Mouse (Mus musculus): ENCODE measurements around the gene Gm10272.
"Not testable (repeated sequence)": the region's sequence is repeated elsewhere in the genome, so short reads cannot be mapped to it uniquely, and the experiment has no call there.

Gene Gm10272

DNA sequence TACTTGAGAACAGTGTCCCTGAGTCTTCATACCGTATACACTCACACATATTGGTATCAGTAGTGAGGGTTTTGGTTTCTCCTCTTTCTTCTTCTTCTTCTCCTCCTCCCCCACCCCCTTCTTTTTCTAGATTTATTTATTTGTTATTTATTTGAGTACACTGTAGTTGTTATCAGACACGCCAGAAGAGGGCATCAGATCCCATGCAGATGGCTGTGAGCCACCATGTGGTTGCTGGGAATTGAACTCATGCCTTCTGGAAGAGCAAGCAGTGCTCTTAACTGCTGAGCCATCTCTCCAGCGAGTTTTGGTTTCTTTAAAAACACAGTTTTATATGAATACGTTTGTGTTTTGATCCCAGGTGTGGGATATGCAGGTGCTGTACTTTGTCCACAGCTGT, 21.9 kb downstream of the Gm10272 start:
- no peak for DNase-seq (ENCODE audit: low read depth, low spot score)

DNA sequence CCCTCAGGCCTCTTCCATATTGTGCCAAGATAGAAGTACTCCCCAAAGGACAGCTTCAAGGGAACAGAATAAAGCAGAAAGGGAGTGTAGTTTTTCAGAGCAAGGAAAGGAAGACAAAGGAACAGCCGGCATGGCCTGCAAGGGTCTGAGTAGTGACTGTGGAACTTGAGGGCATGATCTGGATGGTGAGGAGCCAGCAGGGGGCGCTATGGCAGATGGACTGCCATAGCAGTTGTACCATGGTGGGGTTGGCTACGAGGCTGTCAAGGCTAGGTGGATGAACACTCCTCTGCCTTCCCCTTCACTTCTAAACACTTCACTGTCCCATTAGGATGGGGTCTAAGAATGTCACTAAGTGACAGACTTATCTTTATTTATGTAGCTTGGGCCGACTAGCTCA, 22.8 kb downstream of the Gm10272 start:
- no peak for DNase-seq (ENCODE audit: low read depth, low spot score)

DNA sequence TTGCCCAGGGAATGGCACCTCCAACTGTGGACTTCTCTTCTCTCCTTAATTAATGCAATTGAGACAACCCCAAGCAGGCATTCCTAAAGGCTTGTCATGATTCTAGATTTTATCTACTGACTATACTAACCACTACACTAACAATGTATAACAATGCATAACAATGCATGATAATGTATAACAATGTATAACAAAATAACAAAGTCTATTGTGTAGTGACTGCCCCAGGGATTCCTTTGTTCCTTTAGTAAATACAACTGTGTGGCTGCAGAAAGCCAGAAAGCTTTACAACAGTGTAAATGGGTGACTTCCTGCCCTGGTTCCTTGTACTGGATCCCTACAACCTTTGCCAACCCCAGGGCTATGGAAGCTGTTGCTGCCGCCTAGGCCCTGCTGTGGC, 29.5 kb downstream of the Gm10272 start:
- no peak for DNase-seq (ENCODE audit: low read depth, low spot score)

DNA sequence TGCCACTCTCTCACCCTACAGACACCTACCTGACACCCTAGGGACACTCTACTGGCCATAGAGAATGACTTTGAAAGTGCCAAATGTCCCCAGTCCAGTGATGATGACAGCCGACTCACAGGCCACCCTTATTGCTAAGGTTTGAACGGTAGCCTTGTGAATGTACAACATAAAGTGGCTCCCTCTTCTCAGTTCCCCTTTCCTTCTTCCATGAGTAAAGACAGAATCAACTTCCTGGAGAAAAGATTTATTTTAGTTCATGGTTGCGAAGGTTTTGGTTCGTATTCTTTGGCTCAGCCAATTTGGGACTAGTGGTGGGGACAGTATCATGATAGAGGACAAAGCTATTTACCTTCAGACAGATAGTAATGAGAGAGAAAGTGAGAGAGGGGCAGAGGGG, 32.5 kb downstream of the Gm10272 start:
- no peak for DNase-seq (ENCODE audit: low read depth, low spot score)

DNA sequence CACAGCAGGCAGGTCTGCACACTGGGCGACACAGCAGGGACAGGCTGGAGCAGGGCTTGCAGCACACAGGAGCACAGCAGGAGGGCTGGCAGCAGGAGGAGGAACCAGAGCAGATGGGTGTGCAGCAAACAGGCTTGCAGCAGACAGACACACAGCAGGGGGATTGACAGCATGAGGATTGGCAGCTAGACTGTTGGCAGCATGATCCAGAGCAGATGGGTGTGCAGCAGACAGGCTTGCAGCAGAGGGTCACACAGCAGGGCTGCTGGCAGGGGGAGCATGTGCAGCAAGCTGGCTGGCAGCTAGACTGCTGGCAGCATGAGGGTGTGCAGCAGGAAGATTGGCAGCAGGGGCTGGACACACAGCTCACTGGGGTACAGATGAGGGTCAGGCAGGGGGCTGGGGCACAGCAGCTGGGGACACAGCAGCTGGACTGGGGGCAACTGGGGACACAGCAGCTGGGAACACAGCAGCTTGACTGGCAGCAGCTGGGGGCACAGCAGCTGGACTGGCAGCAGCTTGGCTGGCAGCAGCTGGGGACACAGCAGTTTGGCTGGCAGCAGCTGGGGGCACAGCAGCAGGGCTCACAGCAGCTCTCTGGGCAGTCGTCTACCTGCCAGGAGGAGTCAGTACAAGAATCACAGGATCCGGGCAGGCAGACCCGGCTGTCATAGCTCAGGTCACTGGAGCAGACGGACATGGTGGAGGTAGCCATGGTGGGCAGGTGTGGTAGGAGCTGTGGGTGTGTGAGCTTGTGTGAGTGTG, 35.7 kb downstream of the Gm10272 start, which contains the start of gene Gm18596:
Gene Gm18596, minus strand, starts transcription at position 715 of the 765 bp plus-strand sequence.
- DNase-seq (ENCODE audit: low read depth, low spot score) = not testable (repeated sequence)

DNA sequence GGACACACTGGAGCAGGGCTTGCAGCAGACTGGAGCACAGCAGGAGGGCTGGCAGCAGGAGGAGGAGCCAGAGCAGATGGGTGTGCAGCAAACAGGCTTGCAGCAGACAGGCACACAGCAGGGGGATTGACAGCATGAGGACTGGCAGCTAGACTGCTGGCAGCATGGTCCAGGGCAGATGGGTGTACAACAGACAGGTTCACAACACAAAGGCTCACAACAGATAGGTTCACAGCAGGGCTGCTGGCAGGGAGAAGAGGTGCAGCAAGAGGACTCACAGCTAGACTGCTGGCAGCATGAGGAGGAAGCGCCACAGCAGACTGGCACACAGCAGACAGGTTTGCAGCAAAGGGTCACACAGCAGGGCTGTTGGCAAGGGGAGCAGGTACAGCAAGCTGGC, 44.3 kb downstream of the Gm10272 start:
- DNase-seq (ENCODE audit: low read depth, low spot score) = not testable (repeated sequence)

DNA sequence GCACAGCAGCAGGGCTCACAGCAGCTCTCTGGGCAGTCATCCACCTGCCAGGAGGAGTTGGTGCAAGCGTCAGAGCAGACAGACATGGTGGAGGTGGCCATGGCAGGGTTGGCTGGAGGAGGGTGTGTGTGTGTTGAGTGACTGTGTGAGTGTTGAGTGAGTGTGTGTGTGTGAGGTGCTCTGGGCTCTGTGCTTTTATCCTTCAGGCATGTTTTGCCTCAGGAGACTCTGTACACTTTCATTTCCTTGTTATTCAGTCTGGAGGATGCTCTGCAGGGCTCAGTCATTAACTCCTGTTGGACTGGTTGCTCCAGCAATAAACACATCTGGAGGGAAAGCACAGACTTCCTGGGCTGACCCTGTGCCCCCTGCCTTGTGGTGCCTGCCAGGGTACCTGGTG, 44.8 kb downstream of the Gm10272 start, which contains the start of gene Gm9736:
Gene Gm9736, minus strand, starts transcription at position 101 of the 400 bp plus-strand sequence.
- not testable (repeated sequence) for DNase-seq (ENCODE audit: low read depth, low spot score)

DNA sequence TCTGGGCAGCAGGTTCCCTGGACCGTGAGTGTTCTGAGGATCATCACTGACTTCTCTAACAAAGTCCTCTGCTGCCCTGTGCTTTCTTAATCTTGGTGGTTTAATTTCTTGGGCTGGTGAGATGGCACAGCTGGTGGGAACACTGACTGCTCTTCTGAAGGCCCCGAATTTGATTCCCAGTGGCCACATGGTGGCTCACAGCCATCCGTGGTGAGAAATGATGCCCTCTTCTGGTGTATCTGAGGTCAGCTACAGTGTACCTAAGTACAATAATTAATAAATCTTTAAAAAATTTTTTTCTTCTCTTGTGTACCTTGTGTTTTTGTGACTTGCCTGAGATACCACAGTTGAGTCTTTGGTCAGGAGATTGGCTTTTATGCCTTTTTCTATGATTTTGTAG, 45.9 kb downstream of the Gm10272 start:
- not testable (repeated sequence) for DNase-seq (ENCODE audit: low read depth, low spot score)

DNA sequence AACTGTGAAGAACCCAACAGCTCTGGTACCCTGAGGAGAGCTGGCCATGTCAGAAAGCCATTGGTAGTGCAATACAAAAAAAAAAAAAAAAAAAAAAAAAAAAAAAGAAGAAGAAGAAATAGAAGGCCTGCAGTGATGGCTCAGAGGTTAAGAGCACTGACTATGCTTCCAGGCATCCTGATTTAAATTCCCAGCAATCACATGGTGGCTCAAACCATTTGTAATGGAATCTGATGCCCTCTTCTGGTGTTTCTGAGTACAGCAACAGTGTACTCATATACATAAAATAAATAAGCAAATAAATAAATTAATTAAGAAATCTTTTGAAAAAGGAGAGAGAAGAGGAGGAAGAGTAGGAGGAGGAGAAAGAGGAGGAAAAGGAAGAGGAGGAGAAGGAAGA, 47.0 kb downstream of the Gm10272 start:
- no peak for DNase-seq (ENCODE audit: low read depth, low spot score)

Measured in telencephalon, adult 2 months (tissue).